Mouse (Mus musculus): ENCODE measurements around the gene Gns. TPM values are rescaled to one million over a fixed set of nuclear protein-coding genes. Genes with fewer than 3 reads are reported as not detected.

Gene Gns
- polyA plus RNA-seq, 1 experiment from 2014 or later: 19.8 TPM

GRCm38 (mm10) chr10:121429089-121429488 is 64.2 kb downstream of the Gns start:
- no peak for DNase-seq (ENCODE audit: low spot score)

GRCm38 (mm10) chr10:121429581-121429980 is 64.7 kb downstream of the Gns start:
- no peak for DNase-seq (ENCODE audit: low spot score)

GRCm38 (mm10) chr10:121429981-121430682 is 65.2 kb downstream of the Gns start:
- peak; percentile 38 for DNase-seq (ENCODE audit: low spot score)

GRCm38 (mm10) chr10:121430764-121431540 is 66.1 kb downstream of the Gns start:
- DNase-seq (ENCODE audit: low spot score): no peak

- DNase-seq (ENCODE audit: low spot score): no peak
These were observed 67.2 kb downstream of the Gns start for GRCm38 (mm10) chr10:121432041-121432634.

- peak; percentile 23 for DNase-seq (ENCODE audit: low spot score)
These were observed 67.9 kb downstream of the Gns start for GRCm38 (mm10) chr10:121432635-121433280.

- DNase-seq (ENCODE audit: low spot score): no peak
These were observed 69.7 kb downstream of the Gns start for GRCm38 (mm10) chr10:121434441-121435103.

- no peak for DNase-seq (ENCODE audit: low spot score)
These were observed 70.8 kb downstream of the Gns start for GRCm38 (mm10) chr10:121435546-121436257.

- DNase-seq (ENCODE audit: low spot score): no peak
These were observed 71.4 kb downstream of the Gns start for GRCm38 (mm10) chr10:121436258-121436645.

GRCm38 (mm10) chr10:121436693-121437092 is 71.8 kb downstream of the Gns start:
- DNase-seq (ENCODE audit: low spot score): no peak

GRCm38 (mm10) chr10:121438109-121438508 is 73.2 kb downstream of the Gns start:
- DNase-seq (ENCODE audit: low spot score): no peak

GRCm38 (mm10) chr10:121439310-121439731 is 74.4 kb downstream of the Gns start:
- DNase-seq (ENCODE audit: low spot score): no peak

GRCm38 (mm10) chr10:121443791-121444190 is 78.9 kb downstream of the Gns start:
- no peak for DNase-seq (ENCODE audit: low spot score)

GRCm38 (mm10) chr10:121444198-121444597 is 79.3 kb downstream of the Gns start:
- no peak for DNase-seq (ENCODE audit: low spot score)

GRCm38 (mm10) chr10:121445808-121446207 is 80.9 kb downstream of the Gns start:
- no peak for DNase-seq (ENCODE audit: low spot score)

Other genes with a start within 250 kb of the Gns start
- 0.25 and 0.37 TPM in 2 replicates for gene Tbc1d30, start 13.8 kb upstream of the Gns start, polyA plus RNA-seq (2015; fragmentation: Nextera tagmentation; extraction: Ambion mirVana)
- 6.1 and 6.2 TPM in 2 replicates for gene Rassf3, start 111.3 kb downstream of the Gns start, polyA plus RNA-seq (2015; fragmentation: Nextera tagmentation; extraction: Ambion mirVana)
- 33.8 and 36.2 TPM in 2 replicates for gene Tbk1, start 221.7 kb downstream of the Gns start, polyA plus RNA-seq (2015; fragmentation: Nextera tagmentation; extraction: Ambion mirVana)